Mouse (Mus musculus) macrophage (primary cell): Measurements from ENCODE around the gene Adgrl3. TPM values are rescaled to one million over a fixed set of nuclear protein-coding genes. Genes with fewer than 3 reads are reported as not detected.

Experiments used
- H3K27ac ChIP-seq: fragments of 350-480 bp; formaldehyde crosslinking; 2 replicates; pipeline ENCODE4 v1.9.0; 2021
- H3K36me3 ChIP-seq: fragments of 350-480 bp; formaldehyde crosslinking; 2 replicates; pipeline ENCODE4 v1.9.0; 2021; ENCODE audit errors: inconsistent target
- H3K4me3 ChIP-seq: fragments of 350-480 bp; formaldehyde crosslinking; 2 replicates; pipeline ENCODE4 v1.9.0; 2021; ENCODE audit errors: inconsistent target
- H3K79me2 ChIP-seq: fragments of 350-480 bp; formaldehyde crosslinking; 2 replicates; pipeline ENCODE4 v1.9.0; 2021; ENCODE audit errors: inconsistent target
- WGBS: methylation state at CpG from one replicate; pipeline ENCODE4 v1.1.7; 2026; ENCODE audit warnings: inconsistent platforms; ENCODE audit not compliant: missing documents; 5-methylcytosine and 5-hydroxymethylcytosine counted together
- polyA plus RNA-seq: library from polyadenylated mRNA; stranded (reverse); fragments of 250-400 nt; gene quantifications from 3 replicates; pipeline ENCODE4 v1.2.4, GENCODE M21; 2018; ENCODE audit warnings: inconsistent platforms

Adgrl3 gene
- polyA plus RNA-seq, 1 experiment from 2014 or later: not detected

GRCm38 (mm10) chr5:81345436-81346131 lies 325.6 kb downstream of the Adgrl3 start:
- H3K36me3 ChIP-seq: no peaks in the 10 kb centered on the region
- H3K79me2 ChIP-seq: no peaks in the 10 kb centered on the region
- WGBS: 87% methylated on average over 9 of the region's 9 CpGs
- no peak overlapping the region for H3K4me3 ChIP-seq
- no peak overlapping the region for H3K27ac ChIP-seq

DNA sequence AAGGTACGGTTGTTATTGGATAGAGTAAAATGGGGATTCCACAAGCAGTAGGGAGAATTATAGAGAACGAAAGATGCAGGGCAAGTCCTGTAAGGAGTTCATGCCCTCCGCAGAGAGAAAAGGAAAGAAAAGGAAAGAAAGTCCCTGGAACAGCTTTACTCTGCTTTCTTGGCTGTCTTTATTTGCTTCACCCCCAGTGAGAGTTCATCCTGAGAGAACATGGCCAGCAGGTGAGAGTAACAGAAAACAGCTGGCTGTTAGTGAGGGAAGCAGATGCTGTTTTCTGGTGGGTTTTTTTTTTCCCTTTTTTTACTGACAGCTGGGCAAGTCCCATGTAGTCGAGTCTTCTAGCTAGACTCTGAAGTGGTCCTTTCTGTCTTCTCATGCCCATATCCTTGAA lies 327.6 kb downstream of the Adgrl3 start:
- no peaks in the 10 kb centered on the region for H3K36me3 ChIP-seq
- no peaks in the 10 kb centered on the region for H3K79me2 ChIP-seq
- H3K27ac ChIP-seq: no peak overlapping the region
- 79% methylated on average over 4 of the region's 4 CpGs for WGBS
- H3K4me3 ChIP-seq: no peak overlapping the region

DNA sequence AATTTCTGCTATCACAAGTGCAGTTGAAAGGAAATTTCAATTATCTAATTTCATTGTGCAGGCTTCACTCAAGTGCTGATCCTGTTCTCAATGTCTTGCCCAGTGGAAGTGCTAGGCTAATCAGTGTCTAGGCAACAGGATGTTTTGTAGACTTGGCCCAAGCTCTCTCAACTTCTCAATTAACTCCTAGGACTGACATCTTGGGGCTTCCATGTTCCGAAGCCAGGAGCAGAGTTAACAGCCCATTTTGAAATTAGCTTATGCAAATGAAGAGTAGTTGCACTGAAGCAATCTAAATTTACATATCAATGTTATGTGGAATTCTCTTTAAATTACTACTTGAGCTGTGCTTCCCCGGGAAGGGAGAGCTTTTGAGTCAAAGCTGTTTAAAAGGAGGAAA lies 339.6 kb downstream of the Adgrl3 start:
- Histone ChIP-seq H3K36me3 (no peaks in the 10 kb centered on the region), H3K27ac (no peak overlapping the region), H3K79me2 (no peaks in the 10 kb centered on the region), H3K4me3 (no peak overlapping the region)
- 51% methylated on average over 2 of the region's 2 CpGs for WGBS

GRCm38 (mm10) chr5:81364198-81364643 lies 344.3 kb downstream of the Adgrl3 start:
- 90% methylated on average over 8 of the region's 8 CpGs for WGBS
- H3K36me3 ChIP-seq: no peaks in the 10 kb centered on the region
- no peak overlapping the region for H3K27ac ChIP-seq
- H3K79me2 ChIP-seq: no peaks in the 10 kb centered on the region
- no peak overlapping the region for H3K4me3 ChIP-seq

GRCm38 (mm10) chr5:81365250-81365649 lies 345.3 kb downstream of the Adgrl3 start:
- H3K79me2 ChIP-seq: no peaks in the 10 kb centered on the region
- H3K4me3 ChIP-seq: no peak overlapping the region
- H3K36me3 ChIP-seq: no peaks in the 10 kb centered on the region
- no peak overlapping the region for H3K27ac ChIP-seq
- WGBS: 48% methylated on average over 2 of the region's 2 CpGs

- H3K79me2 ChIP-seq: no peaks in the 10 kb centered on the region
- H3K36me3 ChIP-seq: no peaks in the 10 kb centered on the region
- H3K27ac ChIP-seq: no peak overlapping the region
- WGBS: 82% methylated on average over 10 of the region's 10 CpGs
- H3K4me3 ChIP-seq: no peak overlapping the region
Observed at GRCm38 (mm10) chr5:81370126-81370850, 350.4 kb downstream of the Adgrl3 start.

DNA sequence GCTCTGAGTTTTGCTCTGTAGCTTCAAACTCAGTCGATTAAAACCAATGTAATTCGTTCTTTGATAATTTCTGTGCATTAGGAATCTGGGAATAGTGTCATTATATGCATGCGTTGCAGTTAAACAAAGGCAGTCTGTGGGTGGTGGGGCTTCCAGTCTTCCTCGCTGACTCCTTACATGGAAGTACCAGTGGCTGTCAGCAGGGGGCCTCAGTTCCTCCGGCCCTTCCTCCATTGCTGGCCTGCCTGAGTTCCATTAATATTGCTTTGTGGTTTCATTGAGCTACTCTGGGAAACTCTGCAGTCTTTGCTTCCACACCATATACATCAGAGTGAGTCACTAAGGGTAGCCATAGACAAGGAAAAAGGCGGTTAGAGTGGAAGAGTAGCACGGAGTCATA lies 356.1 kb downstream of the Adgrl3 start:
- Histone ChIP-seq H3K4me3 (no peak overlapping the region), H3K36me3 (no peaks in the 10 kb centered on the region), H3K27ac (no peak overlapping the region), H3K79me2 (no peaks in the 10 kb centered on the region)
- 91% methylated on average over 7 of the region's 7 CpGs for WGBS

- Histone ChIP-seq H3K79me2 (no peaks in the 10 kb centered on the region), H3K27ac (no peak overlapping the region), H3K4me3 (no peak overlapping the region), H3K36me3 (no peaks in the 10 kb centered on the region)
- WGBS: 55% methylated on average over 1 of the region's 1 CpGs
Observed at GRCm38 (mm10) chr5:81405582-81406143, 385.7 kb downstream of the Adgrl3 start.

GRCm38 (mm10) chr5:81417326-81417725 lies 397.4 kb downstream of the Adgrl3 start:
- no peak overlapping the region for H3K27ac ChIP-seq
- H3K36me3 ChIP-seq: no peaks in the 10 kb centered on the region
- H3K79me2 ChIP-seq: no peaks in the 10 kb centered on the region
- WGBS: 82% methylated on average over 3 of the region's 3 CpGs
- no peak overlapping the region for H3K4me3 ChIP-seq

DNA sequence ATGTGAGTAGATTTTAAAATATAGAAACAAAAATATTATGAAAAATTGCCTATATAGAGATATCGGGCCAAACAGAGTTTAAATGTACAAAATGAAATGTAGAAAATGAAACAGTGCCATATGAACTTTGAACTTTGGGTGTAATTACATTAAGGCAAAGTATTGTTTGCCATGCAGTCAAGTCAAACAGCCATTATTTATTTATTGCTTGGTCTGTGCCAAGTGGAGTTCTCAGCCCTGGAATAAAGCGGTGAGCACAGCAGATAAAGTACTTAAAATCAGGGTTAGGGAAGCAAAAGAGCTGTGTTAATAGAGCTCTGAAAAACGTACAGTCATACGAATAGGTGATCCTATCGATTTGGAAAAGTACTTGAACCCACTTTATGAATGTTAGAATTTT lies 407.5 kb downstream of the Adgrl3 start:
- Histone ChIP-seq H3K79me2 (no peaks in the 10 kb centered on the region), H3K27ac (no peak overlapping the region), H3K36me3 (no peaks in the 10 kb centered on the region), H3K4me3 (no peak overlapping the region)
- 86% methylated on average over 5 of the region's 5 CpGs for WGBS

GRCm38 (mm10) chr5:81436375-81436774 lies 416.4 kb downstream of the Adgrl3 start:
- H3K36me3 ChIP-seq: no peaks in the 10 kb centered on the region
- WGBS: 87% methylated on average over 3 of the region's 3 CpGs
- H3K4me3 ChIP-seq: no peak overlapping the region
- H3K27ac ChIP-seq: no peak overlapping the region
- H3K79me2 ChIP-seq: no peaks in the 10 kb centered on the region

GRCm38 (mm10) chr5:81442150-81442549 lies 422.2 kb downstream of the Adgrl3 start:
- 84% methylated on average over 5 of the region's 5 CpGs for WGBS
- H3K79me2 ChIP-seq: no peaks in the 10 kb centered on the region
- H3K36me3 ChIP-seq: no peaks in the 10 kb centered on the region
- no peak overlapping the region for H3K4me3 ChIP-seq
- H3K27ac ChIP-seq: no peak overlapping the region

GRCm38 (mm10) chr5:81465971-81466370 lies 446.0 kb downstream of the Adgrl3 start:
- H3K27ac ChIP-seq: no peak overlapping the region
- no peaks in the 10 kb centered on the region for H3K79me2 ChIP-seq
- H3K4me3 ChIP-seq: no peak overlapping the region
- 76% methylated on average over 4 of the region's 4 CpGs for WGBS
- H3K36me3 ChIP-seq: no peaks in the 10 kb centered on the region

GRCm38 (mm10) chr5:81474681-81475080 lies 454.7 kb downstream of the Adgrl3 start:
- Histone ChIP-seq H3K36me3 (no peaks in the 10 kb centered on the region), H3K27ac (no peak overlapping the region)
- 94% methylated on average over 2 of the region's 2 CpGs for WGBS

DNA sequence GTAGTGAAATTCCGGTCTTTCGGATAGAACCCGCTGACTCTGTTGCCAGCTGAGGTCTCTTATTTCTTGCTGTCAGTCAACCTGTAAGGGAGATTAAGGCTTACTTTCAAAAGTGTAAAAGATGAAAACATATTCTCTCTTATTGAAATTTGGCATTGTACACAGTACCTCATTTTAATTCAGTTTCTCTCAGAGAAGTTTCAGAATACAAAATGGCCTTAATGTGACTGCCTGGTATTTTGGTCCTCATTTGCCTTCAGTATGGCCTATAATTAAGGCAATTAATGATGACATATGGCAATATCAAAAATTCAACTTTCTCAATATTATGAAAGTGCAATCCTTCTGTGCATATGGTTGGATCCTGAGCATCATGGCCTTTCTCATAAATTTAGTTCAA lies 455.5 kb downstream of the Adgrl3 start:
- H3K27ac ChIP-seq: no peak overlapping the region
- WGBS: 98% methylated on average over 3 of the region's 3 CpGs
- no peak overlapping the region for H3K4me3 ChIP-seq
- no peaks in the 10 kb centered on the region for H3K79me2 ChIP-seq
- H3K36me3 ChIP-seq: no peaks in the 10 kb centered on the region

More at GRCm38 (mm10) chr5:81474681-81475080, 454.7 kb downstream of the Adgrl3 start:
- Histone ChIP-seq H3K4me3 (no peak overlapping the region), H3K79me2 (no peaks in the 10 kb centered on the region)
